Mouse (Mus musculus) brown adipose tissue, adult 24 weeks (tissue): ENCODE measurements at regions not wholly inside any gene's neighbourhood (a gene's known extent, or its start where the extent isn't known, plus 50 kb on each side); places are given as distances from the start of the nearest gene placed in this dataset.

Experiments
- H3K27ac ChIP-seq: fragments of 200-500 bp; replicated peaks from 2 replicates; pipeline ENCODE4 v1.5.1; 2012; ENCODE audit warnings: low read depth, mild to moderate bottlenecking, low read length
- H3K4me1 ChIP-seq: fragments of 200-500 bp; 2 replicates; pipeline ENCODE4 v1.6.1; 2012; ENCODE audit warnings: low read length, mixed read lengths; ENCODE audit not compliant: control insufficient read depth, insufficient read depth, insufficient read length
- H3K4me3 ChIP-seq: fragments of 200-500 bp; 2 replicates; pipeline ENCODE4 v1.5.1; 2012; ENCODE audit warnings: low read depth, mild to moderate bottlenecking, low read length, moderate library complexity; ENCODE audit not compliant: insufficient read depth

- H3K4me1 ChIP-seq, result no peaks in the 10 kb centered on the region
- no peak overlapping the region for H3K4me3 ChIP-seq
- H3K27ac ChIP-seq, result no peak overlapping the region
Observed at GRCm38 (mm10) chr13:115326294-115326693, 224.5 kb upstream of the Itga1 start.

GRCm38 (mm10) chr13:115316681-115317080 lies 214.9 kb upstream of the Itga1 start:
- Histone ChIP-seq H3K27ac (no peak overlapping the region), H3K4me3 (no peak overlapping the region), H3K4me1 (no peaks in the 10 kb centered on the region)

- H3K27ac ChIP-seq, result no peak overlapping the region
- no peak overlapping the region for H3K4me3 ChIP-seq
- H3K4me1 ChIP-seq, result no peaks in the 10 kb centered on the region
Observed at GRCm38 (mm10) chr13:115308586-115308985, 206.8 kb upstream of the Itga1 start.

- no peak overlapping the region for H3K4me3 ChIP-seq
- H3K4me1 ChIP-seq, result no peaks in the 10 kb centered on the region
- no peak overlapping the region for H3K27ac ChIP-seq
Observed at GRCm38 (mm10) chr13:115287371-115287770, 185.6 kb upstream of the Itga1 start.

GRCm38 (mm10) chr13:115266164-115266563 lies 164.4 kb upstream of the Itga1 start:
- H3K27ac ChIP-seq, result no peak overlapping the region
- H3K4me1 ChIP-seq, result no peaks in the 10 kb centered on the region
- no peak overlapping the region for H3K4me3 ChIP-seq

- Histone ChIP-seq H3K4me3 (no peak overlapping the region), H3K4me1 (no peaks in the 10 kb centered on the region), H3K27ac (no peak overlapping the region)
Observed at GRCm38 (mm10) chr13:115257345-115257744, 155.6 kb upstream of the Itga1 start.

- H3K4me1 ChIP-seq, result no peaks in the 10 kb centered on the region
- H3K4me3 ChIP-seq, result no peak overlapping the region
- no peak overlapping the region for H3K27ac ChIP-seq
Observed at GRCm38 (mm10) chr13:115252541-115252940, 150.8 kb upstream of the Itga1 start.

GRCm38 (mm10) chr13:115231981-115232380 lies 130.2 kb upstream of the Itga1 start:
- Histone ChIP-seq H3K27ac (no peak overlapping the region), H3K4me1 (no peaks in the 10 kb centered on the region), H3K4me3 (no peak overlapping the region)

GRCm38 (mm10) chr13:115230494-115230893 lies 128.7 kb upstream of the Itga1 start:
- Histone ChIP-seq H3K27ac (no peak overlapping the region), H3K4me1 (no peaks in the 10 kb centered on the region), H3K4me3 (no peak overlapping the region)

GRCm38 (mm10) chr13:115226824-115227223 lies 125.1 kb upstream of the Itga1 start:
- Histone ChIP-seq H3K27ac (no peak overlapping the region), H3K4me1 (no peaks in the 10 kb centered on the region), H3K4me3 (no peak overlapping the region)

- Histone ChIP-seq H3K27ac (no peak overlapping the region), H3K4me3 (no peak overlapping the region), H3K4me1 (no peaks in the 10 kb centered on the region; the same call in 1 of the 2 replicates)
Observed at GRCm38 (mm10) chr13:115219701-115220100, 117.9 kb upstream of the Itga1 start.

GRCm38 (mm10) chr13:115211285-115211684 lies 109.5 kb upstream of the Itga1 start:
- H3K4me3 ChIP-seq, result no peak overlapping the region
- no peak overlapping the region for H3K27ac ChIP-seq
- H3K4me1 ChIP-seq, result no peaks in the 10 kb centered on the region

- no peak overlapping the region for H3K4me3 ChIP-seq
- no peaks in the 10 kb centered on the region for H3K4me1 ChIP-seq
- no peak overlapping the region for H3K27ac ChIP-seq
Observed at GRCm38 (mm10) chr13:115210643-115211208, 109.0 kb upstream of the Itga1 start.

- H3K4me1 ChIP-seq, result no peaks in the 10 kb centered on the region
- H3K4me3 ChIP-seq, result no peak overlapping the region
- H3K27ac ChIP-seq, result no peak overlapping the region
Observed at GRCm38 (mm10) chr13:115209402-115210192, 107.8 kb upstream of the Itga1 start.

GRCm38 (mm10) chr13:115206723-115207122 lies 105.0 kb upstream of the Itga1 start:
- H3K4me3 ChIP-seq, result no peak overlapping the region
- H3K27ac ChIP-seq, result no peak overlapping the region
- no peaks in the 10 kb centered on the region for H3K4me1 ChIP-seq

GRCm38 (mm10) chr13:115199166-115199565 lies 97.4 kb upstream of the Itga1 start:
- no peaks in the 10 kb centered on the region for H3K4me1 ChIP-seq
- H3K27ac ChIP-seq, result no peak overlapping the region
- no peak overlapping the region for H3K4me3 ChIP-seq
